Mouse (Mus musculus) heart, adult 2 months (tissue): ENCODE data around the gene Cmtm5.
"Not testable (repeated sequence)": the region's sequence is repeated elsewhere in the genome, so short reads cannot be mapped to it uniquely, and the experiment has no call there.

Source experiments
- CTCF ChIP-seq: fragments of 200-600 bp; IDR thresholded peaks from 2 replicates; pipeline ENCODE4 v1.8.1; 2022; ENCODE audit warnings: antibody characterized with exemption, mild to moderate bottlenecking, moderate library complexity
- EP300 ChIP-seq: fragments of 200-500 bp; IDR thresholded peaks from 2 replicates; pipeline ENCODE4 v1.6.1; 2011; ENCODE audit warnings: low read depth, low read length, control low read depth; ENCODE audit not compliant: insufficient read depth
- POLR2A ChIP-seq: fragments of 200-500 bp; IDR thresholded peaks from 2 replicates; pipeline ENCODE4 v1.6.1; 2011; ENCODE audit warnings: mild to moderate bottlenecking, low read depth, low read length, control low read depth; ENCODE audit not compliant: insufficient read depth

GRCm38 (mm10) chr14:54947008-54947407, 10.9 kb downstream of the Cmtm5 start:
- TF ChIP-seq POLR2A (peak; percentile 72; the same call in 1 of the 2 replicates), EP300 (peak; percentile 96)
- TF ChIP-seq CTCF = not testable (repeated sequence)
